Mouse (Mus musculus) limb, embryonic 15.5 days (tissue): ENCODE measurements around the gene Ms4a4b. TPM values are rescaled to one million over a fixed set of nuclear protein-coding genes. Genes with fewer than 3 reads are reported as not detected.
"Not testable (repeated sequence)": the region's sequence is repeated elsewhere in the genome, so short reads cannot be mapped to it uniquely, and the experiment has no call there.

Experiments used
- ATAC-seq: fragments of 200-750 bp; cut with Nextera tagmentation; 2 replicates; pipeline ENCODE4 v1.8.0; 2017; ENCODE audit warnings: low read depth, moderate TSS enrichment; ENCODE audit not compliant: insufficient number of reproducible peaks, low FRiP score, low TSS enrichment
- H3K27ac ChIP-seq: fragments of 300-500 bp; sonication (generic); 2 replicates; pipeline ENCODE4 v1.5.1; 2015; ENCODE audit warnings: moderate library complexity, mild to moderate bottlenecking, inconsistent platforms
- H3K27me3 ChIP-seq: fragments of 300-500 bp; sonication (generic); 2 replicates; pipeline ENCODE4 v1.6.1; 2015; ENCODE audit warnings: inconsistent platforms
- H3K36me3 ChIP-seq: fragments of 300-500 bp; sonication (generic); 2 replicates; pipeline ENCODE4 v1.6.1; 2015; ENCODE audit warnings: inconsistent platforms
- H3K4me1 ChIP-seq: fragments of 300-500 bp; sonication (generic); 2 replicates; pipeline ENCODE4 v1.6.1; 2015; ENCODE audit warnings: inconsistent platforms
- H3K4me2 ChIP-seq: fragments of 300-500 bp; sonication (generic); 2 replicates; pipeline ENCODE4 v1.6.1; 2015; ENCODE audit warnings: mild to moderate bottlenecking, inconsistent platforms
- H3K4me3 ChIP-seq: fragments of 300-500 bp; sonication (generic); 2 replicates; pipeline ENCODE4 v1.5.1; 2015; ENCODE audit warnings: mild to moderate bottlenecking, inconsistent platforms
- H3K9ac ChIP-seq: fragments of 300-500 bp; sonication (generic); 2 replicates; pipeline ENCODE4 v1.6.1; 2015; ENCODE audit warnings: inconsistent platforms
- H3K9me3 ChIP-seq: fragments of 300-500 bp; sonication (generic); 2 replicates; pipeline ENCODE4 v1.6.1; 2016; ENCODE audit warnings: inconsistent platforms
- WGBS: fragments of 180-500 bp; shearing (Covaris S2); methylation state at CpG from one replicate; pipeline ENCODE4 v1.1.7; 2015; 5-methylcytosine and 5-hydroxymethylcytosine counted together
- polyA plus RNA-seq: library from polyadenylated mRNA; unstranded; fragments of >200 nt; fragmentation: Nextera tagmentation; extraction: Ambion mirVana; gene quantifications from 2 replicates; pipeline ENCODE4 v1.2.1, GENCODE M21; 2015

Ms4a4b gene
- polyA plus RNA-seq, 1 experiment from 2014 or later, result 0.27 TPM

DNA sequence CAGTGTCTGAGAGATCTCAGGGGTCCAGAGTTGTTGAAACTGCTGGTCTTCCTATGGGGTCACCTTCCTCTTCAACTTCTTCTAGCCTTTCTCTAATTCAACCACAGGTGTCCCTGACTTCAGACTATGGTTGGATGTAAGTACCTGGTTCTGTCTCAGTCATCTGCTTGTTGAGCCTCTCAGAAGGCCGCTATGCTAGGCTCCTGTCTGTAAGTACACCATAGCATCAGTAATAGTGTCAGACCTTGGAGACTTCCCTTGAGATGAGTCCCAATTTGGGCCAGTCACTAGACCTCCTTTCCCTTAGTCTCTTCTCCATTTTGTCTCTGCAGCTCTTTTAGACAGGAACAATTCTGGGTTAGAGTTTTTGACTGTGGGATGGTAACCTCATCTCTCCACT lies 49.3 kb downstream of the Ms4a4b start:
- ATAC-seq, result no peak
- Histone ChIP-seq H3K27ac (no peak overlapping the region), H3K36me3 (no peaks in the 10 kb centered on the region), H3K9ac (no peak overlapping the region), H3K27me3 (no peaks in the 10 kb centered on the region), H3K4me1 (no peaks in the 10 kb centered on the region), H3K4me2 (no peak overlapping the region), H3K4me3 (no peak overlapping the region), H3K9me3 (no peaks in the 10 kb centered on the region)
- WGBS, result 82% methylated on average over 1 of the region's 1 CpGs

DNA sequence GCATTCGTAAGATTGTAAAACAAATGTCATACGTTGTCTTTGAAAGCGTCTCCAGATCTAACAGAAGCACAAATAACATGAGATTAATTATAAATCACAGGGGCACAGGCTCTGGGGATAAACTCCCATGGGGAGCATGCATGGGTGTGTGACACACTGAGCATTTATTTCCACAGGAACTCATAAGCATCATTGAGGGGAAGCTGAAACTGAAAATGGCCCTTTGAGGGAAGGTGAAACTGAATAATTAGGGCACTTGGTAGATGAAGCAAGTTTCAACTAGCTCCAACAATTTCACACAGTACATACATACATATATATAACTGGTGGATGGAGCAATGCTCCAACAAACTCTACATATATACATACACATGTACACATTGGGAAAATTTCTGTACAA lies 51.2 kb downstream of the Ms4a4b start:
- H3K9me3 ChIP-seq, result no peaks in the 10 kb centered on the region
- H3K27ac ChIP-seq, result no peak overlapping the region
- no peak overlapping the region for H3K4me2 ChIP-seq
- H3K4me3 ChIP-seq, result no peak overlapping the region
- WGBS, result 88% methylated on average over 3 of the region's 3 CpGs
- H3K9ac ChIP-seq, result no peak overlapping the region
- no peak for ATAC-seq
- H3K27me3 ChIP-seq, result no peaks in the 10 kb centered on the region
- H3K4me1 ChIP-seq, result no peaks in the 10 kb centered on the region
- no peaks in the 10 kb centered on the region for H3K36me3 ChIP-seq

DNA sequence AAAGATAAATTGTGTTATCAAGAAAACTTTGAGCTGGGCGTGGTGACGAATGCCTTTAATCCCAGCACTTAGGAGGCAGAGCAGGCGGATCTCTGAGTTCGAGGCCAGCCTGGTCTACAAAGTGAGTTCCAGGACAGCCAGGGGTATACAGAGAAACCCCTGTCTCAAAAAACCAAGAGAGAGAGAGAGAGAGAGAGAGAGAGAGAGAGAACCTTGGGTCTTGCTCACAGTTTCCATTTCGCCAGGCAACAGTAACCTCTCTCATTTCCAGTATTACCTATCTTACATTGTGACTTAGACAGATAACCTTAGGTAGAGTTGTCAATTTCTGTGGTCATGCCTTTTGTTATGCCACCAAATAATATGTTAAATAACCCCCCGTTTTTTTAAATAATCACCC lies 53.0 kb downstream of the Ms4a4b start:
- no peaks in the 10 kb centered on the region for H3K4me1 ChIP-seq
- no peak overlapping the region for H3K9ac ChIP-seq
- 85% methylated on average over 6 of the region's 6 CpGs for WGBS
- ATAC-seq, result no peak
- no peak overlapping the region for H3K27ac ChIP-seq
- H3K9me3 ChIP-seq, result no peaks in the 10 kb centered on the region
- no peak overlapping the region for H3K4me3 ChIP-seq
- H3K27me3 ChIP-seq, result no peaks in the 10 kb centered on the region
- no peak overlapping the region for H3K4me2 ChIP-seq
- H3K36me3 ChIP-seq, result no peaks in the 10 kb centered on the region

DNA sequence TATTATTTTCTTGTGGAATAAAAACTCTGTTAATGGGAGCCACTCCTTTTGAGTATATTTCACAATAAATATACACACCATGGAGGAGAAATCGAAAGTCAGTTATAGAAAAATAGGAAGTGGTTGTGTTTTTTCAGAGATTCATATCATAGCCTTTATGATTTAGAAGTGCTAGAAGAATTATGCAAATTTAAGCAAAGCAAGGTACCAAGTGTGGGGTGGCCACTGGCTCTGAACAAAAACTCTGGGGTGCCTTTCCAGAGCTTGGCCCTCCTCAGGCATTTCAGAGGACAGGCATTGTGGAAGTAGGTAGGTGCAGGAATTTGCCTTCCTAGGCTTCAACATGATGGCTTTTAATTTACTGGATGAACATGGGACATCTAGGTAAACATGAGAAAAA lies 53.9 kb downstream of the Ms4a4b start:
- H3K9me3 ChIP-seq, H3K9ac ChIP-seq, H3K4me2 ChIP-seq, H3K4me3 ChIP-seq, H3K4me1 ChIP-seq, ATAC-seq, H3K36me3 ChIP-seq, H3K27ac ChIP-seq, H3K27me3 ChIP-seq: not testable (repeated sequence)
- 61% methylated on average over 1 of the region's 1 CpGs for WGBS

DNA sequence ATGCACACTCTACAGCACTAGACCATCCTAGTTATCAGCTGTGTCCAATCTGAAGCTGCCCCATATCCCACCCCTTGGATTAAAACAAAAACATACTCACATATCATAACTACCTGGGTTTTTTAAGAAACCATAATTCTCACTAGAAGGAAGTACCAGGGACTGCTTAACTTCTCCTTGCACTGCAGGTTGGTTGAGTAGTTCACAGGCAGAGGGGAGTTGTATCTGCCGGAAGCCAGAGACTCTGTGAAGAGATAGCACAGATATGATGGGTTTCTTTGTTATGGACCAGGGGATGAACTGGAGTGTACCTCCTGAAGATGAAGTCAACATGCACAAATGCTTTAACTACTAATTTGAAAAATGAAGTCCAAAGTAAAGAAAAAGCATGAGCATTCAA lies 57.4 kb downstream of the Ms4a4b start:
- 85% methylated on average over 1 of the region's 1 CpGs for WGBS
- H3K9ac ChIP-seq, result no peak overlapping the region
- no peaks in the 10 kb centered on the region for H3K4me1 ChIP-seq
- H3K36me3 ChIP-seq, result no peaks in the 10 kb centered on the region
- no peaks in the 10 kb centered on the region for H3K9me3 ChIP-seq
- H3K4me3 ChIP-seq, result no peak overlapping the region
- ATAC-seq, result no peak
- H3K27ac ChIP-seq, result no peak overlapping the region
- H3K4me2 ChIP-seq, result no peak overlapping the region
- H3K27me3 ChIP-seq, result no peaks in the 10 kb centered on the region

DNA sequence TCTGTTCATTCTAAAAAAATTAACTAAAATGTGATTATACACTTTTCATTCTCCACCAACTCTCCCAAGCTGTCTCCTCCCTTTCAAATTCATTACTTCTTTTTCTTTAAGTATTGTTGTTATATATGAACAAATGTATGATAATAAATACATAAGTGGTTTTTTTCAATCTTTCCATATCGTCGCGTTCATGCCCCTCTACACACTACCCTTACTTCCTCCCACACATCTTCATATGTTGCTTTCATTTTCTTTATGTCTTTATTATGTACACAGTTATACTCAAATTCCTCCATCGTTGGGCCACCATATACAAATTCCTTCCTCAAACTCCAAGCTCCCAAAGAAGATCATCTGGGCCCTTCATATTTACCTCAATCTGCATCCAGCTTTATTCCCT lies 58.0 kb downstream of the Ms4a4b start:
- WGBS, result 87% methylated on average over 4 of the region's 4 CpGs
- Histone ChIP-seq H3K9ac (no peak overlapping the region), H3K4me3 (no peak overlapping the region), H3K4me1 (no peaks in the 10 kb centered on the region), H3K27me3 (no peaks in the 10 kb centered on the region), H3K4me2 (no peak overlapping the region), H3K36me3 (no peaks in the 10 kb centered on the region), H3K27ac (no peak overlapping the region), H3K9me3 (no peaks in the 10 kb centered on the region)
- no peak for ATAC-seq

DNA sequence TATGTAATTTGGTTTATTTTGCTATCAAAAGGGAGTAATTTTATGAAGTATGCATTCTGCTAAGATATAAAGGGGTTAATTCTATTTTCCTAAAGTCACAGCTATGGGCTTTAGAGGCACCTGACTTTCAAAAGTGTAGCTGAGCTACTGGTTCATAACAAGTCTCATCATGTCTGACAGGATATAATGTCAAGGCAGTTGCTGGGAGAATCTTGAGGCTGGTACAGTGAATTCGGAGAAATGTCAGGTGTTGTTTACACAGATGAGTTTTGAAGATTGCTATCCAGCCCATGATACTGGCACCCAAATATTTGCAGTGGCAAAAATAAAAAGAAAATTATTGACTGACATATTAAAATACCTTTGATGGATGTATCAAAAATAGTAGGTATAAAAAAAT lies 61.5 kb downstream of the Ms4a4b start:
- ATAC-seq, result no peak
- H3K4me2 ChIP-seq, result no peak overlapping the region
- WGBS, result 60% methylated on average over 1 of the region's 1 CpGs
- H3K4me3 ChIP-seq, result no peak overlapping the region
- no peaks in the 10 kb centered on the region for H3K27me3 ChIP-seq
- H3K9ac ChIP-seq, result no peak overlapping the region
- no peaks in the 10 kb centered on the region for H3K36me3 ChIP-seq
- no peaks in the 10 kb centered on the region for H3K9me3 ChIP-seq
- no peaks in the 10 kb centered on the region for H3K4me1 ChIP-seq
- no peak overlapping the region for H3K27ac ChIP-seq

DNA sequence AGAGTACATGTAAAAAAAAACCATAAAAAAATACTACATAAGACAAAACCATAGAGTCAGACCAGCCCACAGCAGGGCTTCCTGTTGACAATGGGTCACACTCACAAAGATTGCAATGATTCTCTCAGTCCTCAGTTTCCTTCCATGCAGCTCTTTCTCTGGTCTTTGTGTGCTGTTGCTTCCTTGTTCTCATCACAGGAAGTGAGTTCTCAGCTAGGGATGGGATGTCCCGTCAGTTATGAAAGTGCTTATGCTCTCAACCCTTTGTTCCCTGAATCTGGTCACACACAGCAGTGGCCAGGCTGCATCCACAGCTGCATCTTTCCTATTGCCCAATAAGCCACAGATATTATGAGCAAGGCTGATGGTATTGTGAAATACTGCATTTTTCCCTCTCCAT lies 70.1 kb downstream of the Ms4a4b start:
- Histone ChIP-seq H3K27me3 (no peaks in the 10 kb centered on the region), H3K27ac (no peak overlapping the region)
- WGBS, result 41% methylated on average over 1 of the region's 1 CpGs

DNA sequence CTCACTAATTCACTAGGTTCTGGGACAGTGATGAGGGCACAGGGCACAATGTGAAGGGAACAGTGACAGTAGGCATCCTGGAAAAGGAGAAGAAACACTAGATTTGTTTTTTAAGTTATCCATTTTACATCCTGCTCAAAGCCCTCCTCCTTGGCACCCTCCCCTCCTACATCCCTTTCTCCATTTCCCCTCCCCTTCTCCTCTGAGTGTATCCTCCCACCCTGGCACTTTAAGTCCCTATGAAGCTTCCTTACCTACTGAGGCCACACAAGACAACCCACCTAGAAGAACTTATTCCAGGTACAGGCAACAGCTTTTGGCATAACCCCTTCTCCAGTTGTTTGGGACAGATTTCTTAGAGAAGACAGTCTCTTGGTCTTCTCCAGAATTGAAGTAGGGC lies 72.9 kb downstream of the Ms4a4b start, which contains the start of gene Ms4a6b:
Ms4a6b (plus strand) TSS at position 267 of the 400 bp plus-strand sequence.
- no peak within 1 kb of the TSS for H3K4me2 ChIP-seq
- no peaks in the 10 kb centered on the region for H3K4me1 ChIP-seq
- no peak within 1 kb of the TSS for H3K9ac ChIP-seq
- H3K36me3 ChIP-seq, result no peaks in the 10 kb centered on the region
- no peak within 1 kb of the TSS for H3K4me3 ChIP-seq
- H3K27ac ChIP-seq, result no peak within 1 kb of the TSS
- H3K9me3 ChIP-seq, result no peaks in the 10 kb centered on the region
- no peaks in the 10 kb centered on the region for H3K27me3 ChIP-seq
- ATAC-seq, result no peak

More for the DNA sequence above, 70.1 kb downstream of the Ms4a4b start:
- no peak overlapping the region for H3K4me2 ChIP-seq
- no peak for ATAC-seq
- H3K36me3 ChIP-seq, result no peaks in the 10 kb centered on the region
- H3K4me1 ChIP-seq, result no peaks in the 10 kb centered on the region
- no peaks in the 10 kb centered on the region for H3K9me3 ChIP-seq
- no peak overlapping the region for H3K9ac ChIP-seq
- no peak overlapping the region for H3K4me3 ChIP-seq

Other genes with a start within 250 kb of the Ms4a4b start
- not detected in 2 replicates for gene Ms4a13, start 246.8 kb upstream of the Ms4a4b start, polyA plus RNA-seq
- not detected in 2 replicates for gene Ms4a12, start 211.1 kb upstream of the Ms4a4b start, polyA plus RNA-seq
- gene Ms4a1, start 177.3 kb upstream of the Ms4a4b start, polyA plus RNA-seq, result not detected in 2 replicates
- gene Ms4a5, start 159.7 kb upstream of the Ms4a4b start, polyA plus RNA-seq, result not detected in 2 replicates
- gene Ms4a14, start 129.1 kb upstream of the Ms4a4b start, polyA plus RNA-seq, result 0.05 and 0.06 TPM in 2 replicates
- 9.4 and 9.8 TPM in 2 replicates for gene Ms4a7, start 107.4 kb upstream of the Ms4a4b start, polyA plus RNA-seq
- 12.4 and 16.0 TPM in 2 replicates for gene Ms4a4a, start 68.0 kb upstream of the Ms4a4b start, polyA plus RNA-seq
- 0.93 and 2.8 TPM in 2 replicates for gene Ms4a4c, start 38.8 kb upstream of the Ms4a4b start, polyA plus RNA-seq
- gene Ms4a6c, start 25.8 kb downstream of the Ms4a4b start, polyA plus RNA-seq, result 9.4 and 10.4 TPM in 2 replicates
- gene Gm8369, start 42.4 kb downstream of the Ms4a4b start, polyA plus RNA-seq, result 0.21 TPM in 1 of 2 replicates, not detected in the other
- gene Ms4a6b, start 73.0 kb downstream of the Ms4a4b start, polyA plus RNA-seq, result 7.7 and 10.7 TPM in 2 replicates
- 1.9 and 2.3 TPM in 2 replicates for gene Ms4a4d, start 93.2 kb downstream of the Ms4a4b start, polyA plus RNA-seq
- gene Ms4a6d, start 161.3 kb downstream of the Ms4a4b start, polyA plus RNA-seq, result 8.4 and 9.1 TPM in 2 replicates
- 2.1 and 2.2 TPM in 2 replicates for gene Ms4a2, start 180.2 kb downstream of the Ms4a4b start, polyA plus RNA-seq
- 0.15 TPM in 1 of 2 replicates, not detected in the other for gene Ms4a3, start 197.3 kb downstream of the Ms4a4b start, polyA plus RNA-seq
- gene Oosp2, start 217.0 kb downstream of the Ms4a4b start, polyA plus RNA-seq, result not detected in 2 replicates
- not detected in 2 replicates for gene Oosp1, start 247.6 kb downstream of the Ms4a4b start, polyA plus RNA-seq